Mouse (Mus musculus) skeletal muscle tissue, adult 2 months (tissue): ENCODE results near the gene Tmem202.

ENCODE experiments used
- DNase-seq: peaks from one replicate; pipeline ENCODE4 v3.0.0-alpha.2; 2012; ENCODE audit warnings: low read depth, low spot score

The Tmem202 gene

DNA sequence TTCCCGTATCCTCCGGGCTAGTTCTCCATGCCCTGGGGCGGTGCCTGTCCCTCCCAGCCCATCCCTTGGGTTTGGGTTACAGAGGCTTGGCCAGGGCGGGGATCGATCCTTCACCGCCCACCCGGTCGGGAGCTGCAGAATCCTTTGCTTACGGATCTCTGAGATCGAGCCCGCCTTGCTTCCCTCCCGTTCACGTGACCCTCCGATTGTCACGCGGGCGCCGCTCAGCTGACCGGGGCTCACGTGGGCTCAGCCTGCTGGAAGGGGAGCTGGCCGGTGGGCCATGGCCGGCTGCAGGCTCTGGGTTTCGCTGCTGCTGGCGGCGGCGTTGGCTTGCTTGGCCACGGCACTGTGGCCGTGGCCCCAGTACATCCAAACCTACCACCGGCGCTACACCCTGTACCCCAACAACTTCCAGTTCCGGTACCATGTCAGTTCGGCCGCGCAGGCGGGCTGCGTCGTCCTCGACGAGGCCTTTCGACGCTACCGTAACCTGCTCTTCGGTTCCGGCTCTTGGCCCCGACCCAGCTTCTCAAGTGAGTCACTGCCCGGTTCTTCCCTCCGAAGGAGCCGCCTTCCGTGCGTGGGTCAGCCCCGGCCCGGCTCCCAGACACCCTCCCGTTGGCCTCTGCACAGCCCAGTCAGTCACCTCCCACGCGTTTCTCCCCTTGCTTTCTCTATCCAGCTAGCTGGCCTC lies at the start of gene Tmem202, which contains the start of gene Hexa:
Gene Tmem202, minus strand, starts transcription at position 407 of the 697 bp plus-strand sequence.
Gene Hexa, plus strand, starts transcription at position 100 of the 697 bp plus-strand sequence.
- DNase-seq = peak; percentile 90

DNA sequence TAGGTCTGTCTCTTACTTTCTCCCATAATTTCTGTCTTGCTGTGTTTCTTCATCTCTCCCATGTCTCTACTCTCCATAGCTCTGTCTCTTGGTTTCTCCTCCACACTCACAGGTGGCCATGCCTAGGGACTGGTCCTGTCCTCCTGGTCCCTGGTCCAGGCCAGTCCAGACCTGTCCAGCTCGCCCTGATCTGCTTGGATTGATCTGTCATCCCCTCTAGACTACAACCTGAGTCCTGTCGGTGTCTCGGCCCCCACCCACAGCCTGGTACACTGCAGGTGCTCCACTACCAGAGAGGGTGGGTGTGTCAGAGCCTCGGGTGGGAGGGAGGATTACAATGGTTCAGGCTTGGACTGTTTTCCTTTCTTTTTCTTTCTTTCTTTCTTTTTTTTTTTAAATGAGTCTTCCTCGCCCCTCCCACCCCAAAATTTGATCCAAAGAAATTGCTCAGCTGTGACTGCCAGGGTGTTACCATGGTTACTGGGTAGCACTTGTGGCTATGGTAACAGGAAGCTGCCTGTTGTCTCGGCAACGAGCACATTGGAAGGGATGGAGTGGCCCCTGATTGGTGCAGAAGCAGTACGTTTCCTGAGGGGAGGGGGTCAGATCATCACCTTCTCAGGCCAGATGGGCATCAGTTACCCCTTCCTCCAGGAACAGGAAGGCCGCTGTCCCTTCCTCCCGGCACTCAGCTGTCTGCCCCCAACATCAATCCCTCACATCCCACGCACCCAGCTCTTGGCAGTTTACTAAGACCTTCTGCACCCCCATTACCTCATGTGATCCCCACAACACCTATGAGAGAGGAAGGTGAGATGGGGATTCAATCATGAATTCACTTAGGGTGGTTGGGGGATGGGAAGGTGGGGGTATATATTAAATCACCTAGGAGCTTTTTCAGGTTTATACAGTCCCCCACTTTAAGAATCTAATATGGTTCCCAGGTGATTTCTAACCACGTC lies 49.3 kb upstream of the Tmem202 start:
- DNase-seq = no peak

DNA sequence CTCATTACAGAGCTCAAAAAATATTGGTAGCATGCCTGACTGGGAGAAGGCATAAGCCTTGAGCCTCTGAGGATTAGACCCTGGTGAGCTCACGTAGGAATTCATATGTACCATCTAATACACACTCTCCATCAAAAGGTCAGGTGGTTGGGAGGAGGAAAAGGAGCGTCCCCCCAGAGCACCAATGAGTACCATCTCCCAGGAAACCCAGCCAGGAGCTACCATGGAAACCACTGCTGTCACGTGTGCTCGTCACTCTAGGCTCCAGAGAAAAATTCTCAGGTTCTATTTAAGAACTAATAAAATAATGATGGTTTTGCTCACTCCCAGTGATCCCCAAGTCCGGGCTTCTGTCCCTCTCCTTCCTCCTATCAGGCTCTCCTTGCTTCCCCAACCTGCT lies 48.6 kb upstream of the Tmem202 start:
- DNase-seq = no peak

DNA sequence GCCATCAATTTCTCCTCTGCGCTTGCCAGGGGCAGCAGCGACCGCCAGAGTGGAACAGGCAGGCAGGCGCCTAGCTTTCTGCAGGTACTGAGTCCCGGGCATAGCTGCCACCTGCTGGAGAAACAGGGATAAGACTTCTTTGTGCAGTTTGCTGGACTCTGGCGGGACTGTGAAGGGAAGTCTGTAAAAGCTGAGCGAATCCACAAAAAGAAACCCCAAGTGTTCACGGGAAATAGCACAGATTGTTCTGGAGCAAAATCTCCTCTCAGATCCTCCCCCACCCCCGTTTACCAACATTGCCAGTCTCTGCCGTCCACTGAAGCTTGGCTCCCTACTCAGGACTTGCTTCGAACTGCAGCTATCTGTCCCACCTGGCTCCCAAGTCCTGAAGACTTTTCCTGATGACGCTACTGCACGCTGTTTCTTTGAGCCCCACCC lies 45.2 kb upstream of the Tmem202 start:
- peak; percentile 34 for DNase-seq

DNA sequence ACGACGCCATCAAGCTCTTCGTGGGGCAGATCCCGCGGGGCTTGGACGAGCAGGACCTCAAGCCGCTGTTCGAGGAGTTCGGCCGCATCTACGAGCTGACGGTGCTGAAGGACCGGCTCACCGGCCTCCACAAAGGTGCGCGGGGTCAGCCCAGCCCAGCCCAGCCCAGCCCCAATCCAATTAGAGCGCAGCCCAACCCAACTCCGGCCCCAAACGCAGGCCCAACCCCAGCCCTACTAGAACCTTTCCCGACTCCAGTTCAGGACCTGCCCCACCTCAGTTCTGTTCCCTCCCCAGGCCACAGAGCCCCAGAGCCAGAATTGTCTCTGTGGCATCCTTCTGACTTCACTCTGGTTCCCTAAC lies 38.8 kb upstream of the Tmem202 start:
- DNase-seq = no peak

DNA sequence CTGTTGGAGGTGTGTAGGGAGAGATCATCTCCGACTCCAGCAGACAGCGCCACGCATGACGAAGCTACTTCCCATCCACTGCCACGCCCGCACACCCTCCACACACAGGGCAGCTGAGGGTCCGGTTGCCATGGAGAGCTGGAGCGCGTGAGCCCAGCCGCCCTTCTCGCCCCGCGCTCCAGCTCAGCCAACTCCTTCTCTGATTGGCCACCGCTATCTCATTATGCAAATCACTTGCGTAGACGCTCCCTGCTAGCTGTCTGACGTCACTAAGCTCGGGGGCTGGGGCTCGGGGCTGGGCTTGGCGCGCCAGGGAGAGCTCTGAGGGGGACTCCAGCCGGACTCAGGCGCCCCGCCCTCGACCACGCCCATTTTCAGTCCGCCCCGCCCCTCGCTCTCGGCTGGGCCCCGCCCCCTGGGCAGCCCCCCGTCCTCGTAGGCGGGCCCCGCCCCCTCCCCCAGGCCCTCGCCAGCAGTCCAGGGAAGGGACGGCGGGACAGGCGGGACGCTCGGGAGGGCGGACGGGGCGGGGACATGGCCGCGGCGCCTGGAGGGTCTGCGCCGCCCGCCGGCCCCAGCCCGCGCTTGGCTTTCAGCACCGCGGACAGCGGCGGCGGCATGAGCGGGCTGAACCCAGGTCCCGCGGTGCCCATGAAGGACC lies 38.3 kb upstream of the Tmem202 start, which contains the start of gene Celf6:
Gene Celf6, plus strand, starts transcription at position 74 of the 661 bp plus-strand sequence.
- DNase-seq = peak; percentile 46

DNA sequence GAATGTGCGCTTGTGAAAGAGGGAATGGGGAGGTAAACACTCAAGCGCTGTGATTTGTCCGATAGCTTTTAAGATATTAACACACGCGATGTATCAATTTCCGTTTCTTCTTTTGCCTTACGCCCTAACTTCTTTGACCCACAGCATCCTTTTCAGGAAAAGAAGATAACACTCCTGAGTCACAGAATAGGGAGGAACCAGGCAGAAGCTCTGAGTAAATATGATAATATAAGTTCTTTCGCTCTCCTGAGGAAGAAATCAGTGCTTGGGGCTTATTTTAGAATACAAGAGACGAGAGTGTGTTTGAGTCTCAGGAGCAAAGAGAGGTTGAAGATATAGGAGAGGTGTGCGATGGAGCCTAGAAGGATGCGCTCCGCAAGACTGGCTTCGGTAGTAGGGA lies 37.8 kb upstream of the Tmem202 start:
- DNase-seq = no peak

DNA sequence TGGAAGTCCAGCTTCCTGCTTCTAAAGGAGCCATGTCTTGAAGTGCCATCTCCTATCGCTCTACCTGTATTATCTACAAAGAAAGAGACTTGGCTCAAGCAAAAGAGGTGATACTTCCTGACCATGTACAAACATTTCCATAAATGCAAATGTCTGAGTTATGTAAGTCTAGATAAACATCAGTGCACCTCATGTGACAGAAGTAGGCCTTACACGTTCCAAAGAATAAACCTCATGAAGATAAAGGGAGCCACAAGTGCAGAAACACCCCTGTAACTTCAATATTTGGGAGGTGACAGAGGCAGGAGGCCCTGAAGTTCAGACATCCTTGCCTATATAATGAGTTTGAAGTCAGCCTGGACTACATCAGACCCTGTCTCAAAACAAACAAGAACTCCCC lies 32.2 kb upstream of the Tmem202 start:
- DNase-seq = no peak

DNA sequence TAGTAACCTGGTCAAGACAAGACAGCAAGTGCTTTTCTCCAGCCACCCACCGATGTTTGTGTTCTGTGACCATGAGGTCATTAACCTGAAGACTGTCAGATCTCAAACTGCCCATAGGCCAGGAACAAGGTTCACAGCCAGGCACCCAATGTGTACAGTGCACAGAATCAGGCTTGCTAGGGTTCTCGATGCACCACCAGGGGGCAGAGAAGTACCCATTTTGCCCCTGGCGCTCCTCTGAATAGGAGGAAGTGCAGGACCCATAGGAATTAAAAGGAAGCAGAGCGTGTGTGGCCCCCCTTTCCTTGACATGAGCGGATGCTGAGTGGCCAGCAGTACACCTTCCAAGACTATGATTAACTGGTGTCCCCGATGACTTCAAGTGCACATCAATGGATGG lies 27.5 kb upstream of the Tmem202 start:
- no peak for DNase-seq

DNA sequence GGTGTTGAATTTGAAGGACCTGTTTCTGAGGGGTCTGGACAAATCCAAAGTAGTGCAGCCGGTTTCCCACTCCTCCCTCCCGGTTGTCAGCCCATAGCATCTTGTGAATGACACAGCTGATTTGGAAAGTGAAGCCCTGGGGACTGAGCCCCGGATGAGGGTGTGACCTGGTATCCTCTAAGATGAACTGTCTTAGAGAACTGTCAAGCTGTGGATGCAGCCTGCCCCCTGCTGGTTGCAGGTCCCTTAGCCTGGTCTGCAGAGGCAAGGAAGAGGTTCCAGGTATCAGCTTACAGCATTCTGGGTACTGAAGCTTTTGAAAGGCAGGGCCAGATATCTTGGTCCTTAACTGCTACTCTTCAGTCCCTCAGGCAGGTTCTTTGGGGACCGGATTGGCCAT lies 26.0 kb upstream of the Tmem202 start:
- DNase-seq = peak; percentile 85

DNA sequence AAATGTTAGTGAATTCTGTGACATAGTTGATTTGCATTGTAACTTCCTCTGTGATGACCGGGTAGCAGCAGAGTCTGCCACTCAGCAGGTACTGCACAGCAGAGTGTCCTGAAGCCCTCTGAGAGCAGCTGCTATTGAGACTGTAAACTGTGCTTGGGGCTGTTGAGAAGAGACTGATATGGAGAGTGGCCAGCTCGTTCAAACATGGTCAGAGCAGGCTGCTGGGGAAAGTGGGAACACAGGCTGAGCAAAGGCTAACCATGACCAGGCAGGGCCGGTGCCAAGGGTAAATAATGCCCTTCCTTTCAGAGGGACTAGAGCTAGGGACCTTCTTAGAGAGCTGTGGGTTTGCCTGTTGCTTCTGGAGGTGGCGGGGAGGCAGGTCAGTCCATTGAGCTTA lies 14.1 kb upstream of the Tmem202 start:
- no peak for DNase-seq

DNA sequence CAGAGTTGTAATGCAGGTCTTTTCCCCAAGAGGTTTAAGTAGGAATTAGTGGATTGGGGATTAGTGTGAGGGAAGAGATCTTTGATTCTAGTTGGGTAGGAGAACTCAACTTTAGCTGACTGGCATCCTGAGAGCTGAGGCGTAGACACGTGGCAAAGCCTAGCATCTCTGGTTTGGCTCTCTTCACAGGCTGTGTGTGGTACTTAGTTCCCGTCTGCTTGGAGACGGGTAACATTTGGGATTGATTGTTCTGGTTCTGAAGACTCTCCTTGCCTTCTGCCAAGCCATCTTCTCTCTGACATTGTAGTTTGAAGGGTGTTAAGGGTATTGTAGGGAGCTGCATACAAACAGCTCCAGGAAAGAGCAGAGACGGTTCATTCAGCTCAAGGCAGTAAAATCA lies 13.0 kb upstream of the Tmem202 start:
- DNase-seq = no peak

DNA sequence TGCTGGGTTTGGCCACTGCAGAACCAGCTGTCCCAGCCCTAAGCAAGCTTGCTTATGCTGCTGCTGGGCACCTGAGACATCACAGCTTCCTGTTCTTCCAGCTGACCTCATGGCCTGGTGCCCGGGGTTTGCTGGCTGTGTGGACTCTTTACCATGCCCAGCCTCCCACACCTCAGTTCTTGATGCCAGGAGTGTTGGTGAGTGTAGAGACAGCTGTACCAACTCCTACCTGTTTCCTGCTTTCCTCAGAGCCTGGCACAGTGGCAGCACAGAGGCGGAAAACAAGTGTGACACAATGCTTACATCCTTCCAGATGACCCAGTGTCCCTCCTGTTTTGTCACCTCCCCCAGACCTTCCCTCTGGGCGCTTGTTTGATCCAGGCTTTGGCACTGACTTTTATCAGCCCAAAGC lies 12.0 kb upstream of the Tmem202 start:
- peak; percentile 51 for DNase-seq

DNA sequence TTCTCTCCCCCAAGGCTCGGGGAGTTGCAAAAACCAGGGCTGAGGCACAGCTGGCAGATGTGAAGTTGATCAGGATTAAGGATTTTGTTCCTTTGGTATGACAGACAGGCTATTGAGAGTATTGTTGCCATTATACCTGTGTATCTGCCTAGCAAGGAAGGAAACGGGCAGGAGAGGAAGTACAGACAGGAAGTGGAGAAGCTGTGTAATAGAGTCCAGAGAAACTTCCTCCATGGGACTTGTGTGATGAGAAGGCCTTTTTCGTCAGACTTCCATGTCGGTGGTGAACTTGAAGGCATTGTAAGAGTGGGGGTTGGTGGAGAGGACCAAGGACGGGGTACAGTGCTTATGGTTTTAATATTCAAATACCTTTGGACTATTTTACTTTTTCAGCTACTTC lies 11.4 kb upstream of the Tmem202 start:
- DNase-seq = no peak

DNA sequence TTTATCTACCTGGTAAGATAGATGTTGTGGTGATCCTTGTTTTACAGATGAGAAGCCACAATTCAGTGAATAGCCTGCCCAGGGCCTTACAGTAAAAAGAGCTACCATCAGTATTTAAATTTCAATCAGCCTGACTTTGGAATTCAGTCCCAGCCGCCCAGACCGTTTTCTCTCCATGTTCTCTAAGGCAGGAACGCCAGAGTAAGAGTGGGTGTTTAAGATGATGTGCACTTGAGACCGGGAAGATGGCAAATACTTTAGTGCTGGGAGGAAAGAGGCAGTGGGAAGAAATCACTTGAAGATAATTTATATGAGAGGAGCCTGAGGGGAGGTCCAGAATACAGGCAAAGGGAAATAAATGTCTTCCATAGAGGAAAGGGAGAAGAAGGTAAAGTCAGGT lies 10.4 kb upstream of the Tmem202 start:
- DNase-seq = no peak

DNA sequence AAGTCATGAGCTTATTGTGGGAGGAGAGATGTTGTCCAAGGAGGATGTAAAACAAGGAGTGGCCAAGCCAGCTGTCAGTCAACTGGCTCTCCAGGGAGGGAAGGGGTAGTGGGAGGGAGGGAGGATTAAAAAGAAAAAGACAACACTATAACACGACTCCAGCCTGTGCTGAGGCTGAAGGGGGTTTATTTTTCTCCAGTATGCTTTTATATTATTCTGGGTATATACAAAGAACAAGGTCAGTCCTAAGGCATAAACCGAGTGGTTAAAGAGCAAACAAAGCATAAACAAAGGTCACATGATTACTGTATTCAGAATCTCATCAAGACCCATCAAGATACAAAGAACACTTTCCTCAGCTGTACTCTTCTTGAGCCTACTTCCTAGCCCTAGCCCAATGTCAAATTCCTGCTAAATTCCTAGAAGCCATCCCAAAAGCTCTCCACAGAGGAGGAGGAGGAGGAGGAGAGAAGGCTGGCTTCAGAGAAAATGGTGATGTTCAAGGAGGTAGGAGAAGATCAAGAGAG lies 9.4 kb upstream of the Tmem202 start:
- no peak for DNase-seq

DNA sequence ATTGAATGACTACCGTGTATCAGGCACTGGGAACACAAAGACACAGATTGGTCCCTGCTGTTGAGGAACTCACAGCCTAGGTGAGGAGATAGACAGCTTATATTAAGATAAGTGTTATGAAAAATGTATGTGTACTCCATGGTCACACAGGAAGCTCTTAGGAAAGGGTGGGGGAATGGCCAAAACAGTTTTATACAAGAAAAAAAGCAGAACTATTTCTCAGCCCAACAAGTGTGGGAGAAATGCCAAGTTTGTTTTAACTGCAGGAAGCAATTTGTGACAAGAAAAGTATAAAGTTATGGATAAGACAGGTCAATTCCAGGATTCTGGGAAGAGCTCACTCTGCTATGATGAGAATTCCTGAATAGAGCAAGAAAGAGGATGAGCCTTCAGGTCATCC lies 8.2 kb upstream of the Tmem202 start:
- no peak for DNase-seq

DNA sequence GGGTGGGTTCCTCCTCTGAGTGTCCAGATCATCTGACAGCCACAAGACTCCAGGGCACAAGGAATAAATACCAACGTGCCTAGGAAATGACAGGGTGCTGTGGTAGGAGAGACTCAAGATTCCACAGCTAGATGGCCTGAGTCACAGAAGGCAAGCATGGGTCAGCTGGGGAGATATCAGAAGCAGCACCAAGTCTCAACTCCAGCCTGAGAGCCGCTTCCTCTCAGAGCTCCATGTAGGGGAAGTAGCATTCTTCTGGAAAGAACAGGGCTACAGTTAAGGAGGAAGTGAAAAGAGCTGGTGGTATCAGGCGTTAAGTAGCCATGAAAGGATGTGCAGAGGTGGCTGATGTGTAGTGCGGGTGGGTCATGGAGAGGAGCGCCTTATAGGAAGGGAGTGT lies 5.1 kb upstream of the Tmem202 start:
- no peak for DNase-seq

DNA sequence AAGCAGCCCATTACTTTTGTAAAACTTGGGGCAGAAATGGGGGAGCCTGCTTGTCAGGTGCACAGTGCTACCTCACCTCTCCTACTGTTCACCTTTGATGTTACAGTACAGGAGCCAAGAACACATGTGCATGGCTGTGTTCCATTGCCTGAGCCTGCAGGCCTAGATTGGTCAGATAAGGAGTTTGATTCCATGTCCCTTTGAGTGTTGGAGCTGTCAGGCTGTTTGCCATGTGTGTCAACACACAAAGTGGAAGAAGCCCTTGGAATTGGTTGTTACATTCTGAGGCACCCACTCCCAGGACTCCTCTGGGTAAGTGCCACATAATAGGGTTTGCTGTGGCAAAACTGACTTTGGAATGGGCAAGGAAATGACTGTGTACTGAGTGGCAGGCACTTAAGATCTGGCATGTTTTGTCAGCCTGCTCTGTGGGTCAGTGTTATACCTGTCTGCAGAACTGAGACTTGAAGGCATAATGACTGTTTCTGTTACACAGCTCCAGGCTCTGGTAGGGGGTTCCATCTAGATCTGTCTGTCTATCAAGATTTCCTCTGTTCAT lies 3.2 kb upstream of the Tmem202 start:
- DNase-seq = no peak

DNA sequence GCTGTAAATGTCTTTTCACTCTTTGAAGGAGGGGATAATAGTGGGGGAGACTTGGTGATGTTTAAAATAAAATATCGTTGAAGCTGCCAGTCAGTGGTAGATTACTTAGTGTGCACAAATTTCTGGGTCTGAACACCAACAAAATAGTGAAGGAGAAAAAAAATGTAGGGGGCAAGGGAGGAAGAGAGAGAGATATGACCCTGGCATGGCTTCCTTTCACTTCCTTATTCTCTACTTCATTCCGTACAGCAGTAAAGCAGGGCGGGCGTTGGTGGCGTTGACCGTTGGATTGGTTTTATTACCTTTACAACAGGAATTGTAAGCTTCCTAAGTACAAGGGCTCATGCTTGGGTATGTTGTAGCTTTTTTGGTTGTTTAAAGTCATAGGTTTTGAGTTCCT lies 2.0 kb upstream of the Tmem202 start:
- DNase-seq = no peak

DNA sequence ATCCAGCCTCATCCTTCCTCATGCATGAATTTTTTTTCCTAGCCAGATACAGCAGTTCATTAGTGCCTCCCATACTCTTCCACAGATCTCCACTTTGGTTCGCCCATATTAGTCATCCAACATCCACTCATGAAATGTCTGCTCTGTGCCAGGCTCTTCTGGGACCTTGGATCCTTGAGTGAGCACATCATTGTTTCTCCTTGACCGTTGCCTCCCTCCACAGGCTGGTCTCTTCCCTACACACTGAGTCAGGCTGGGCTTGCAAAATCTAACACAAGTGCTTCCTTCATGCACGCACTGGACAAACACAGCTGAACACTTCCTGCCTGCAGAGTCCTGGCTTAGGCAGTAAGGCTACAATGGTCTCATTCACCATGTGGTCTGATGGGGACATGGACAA lies 2.0 kb downstream of the Tmem202 start:
- no peak for DNase-seq

DNA sequence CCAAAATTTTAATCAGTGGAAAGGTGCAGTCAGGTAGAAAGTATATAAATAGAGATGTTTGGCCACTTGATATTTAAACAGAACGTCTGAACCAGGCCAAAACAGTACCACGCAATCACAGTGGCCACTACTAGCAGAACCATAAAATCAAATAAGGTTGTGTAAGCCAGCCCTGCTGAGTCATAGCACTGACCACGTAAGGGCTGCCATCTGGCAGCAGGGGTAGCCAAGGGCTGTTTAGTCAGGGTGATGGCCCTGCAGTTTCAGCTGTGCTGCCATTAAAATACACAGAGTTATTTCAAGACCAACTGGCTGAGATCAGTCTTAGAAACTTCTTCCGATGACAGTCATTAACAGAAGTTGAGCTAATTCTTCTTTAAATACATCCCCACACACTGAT lies 5.8 kb downstream of the Tmem202 start:
- DNase-seq = peak; percentile 91
